Mouse (Mus musculus): ENCODE measurements at regions not wholly inside any gene's neighbourhood (a gene's known extent, or its start where the extent isn't known, plus 50 kb on each side); places are given as distances from the start of the nearest gene placed in this dataset.

- Histone ChIP-seq H3K9ac (ENCODE audit: low read length) (no peak overlapping the region), H3K9me3 (ENCODE audit: control insufficient read depth, low read length) (no peaks in the 10 kb centered on the region), H3K4me3 (ENCODE audit: low read length) (no peak overlapping the region), H3K4me2 (ENCODE audit: low read depth, low read length) (no peak overlapping the region), H3K27ac (ENCODE audit: low read length) (no peak overlapping the region), H3K4me1 (replicated peaks; ENCODE audit: control insufficient read depth, insufficient read depth, low read length) (no peaks in the 10 kb centered on the region), H3K36me3 (ENCODE audit: control insufficient read depth, insufficient read depth, low read length) (no peaks in the 10 kb centered on the region), H3K27me3 (ENCODE audit: control insufficient read depth, insufficient read depth, low read depth, low read length) (no peaks in the 10 kb centered on the region)
- no peak for ATAC-seq (ENCODE audit: low read depth)
- WGBS: 90% methylated on average over 1 of the region's 1 CpGs
Measured at GRCm38 (mm10) chr4:10035336-10035735, 839.0 kb upstream of the 2610301B20Rik start.

- no peak overlapping the region for H3K4me3 ChIP-seq (ENCODE audit: low read length)
- H3K4me2 ChIP-seq (ENCODE audit: low read depth, low read length): no peak overlapping the region
- no peak overlapping the region for H3K9ac ChIP-seq (ENCODE audit: low read length)
- no peak for ATAC-seq (ENCODE audit: low read depth)
- H3K9me3 ChIP-seq (ENCODE audit: control insufficient read depth, low read length): no peaks in the 10 kb centered on the region
- 56% methylated on average over 2 of the region's 2 CpGs for WGBS
- H3K4me1 ChIP-seq (replicated peaks; ENCODE audit: control insufficient read depth, insufficient read depth, low read length): no peaks in the 10 kb centered on the region
- no peaks in the 10 kb centered on the region for H3K36me3 ChIP-seq (ENCODE audit: control insufficient read depth, insufficient read depth, low read length)
- no peaks in the 10 kb centered on the region for H3K27me3 ChIP-seq (ENCODE audit: control insufficient read depth, insufficient read depth, low read depth, low read length)
- no peak overlapping the region for H3K27ac ChIP-seq (ENCODE audit: low read length)
Measured at GRCm38 (mm10) chr4:10041301-10042093, 832.8 kb upstream of the 2610301B20Rik start.

- Histone ChIP-seq H3K27ac (ENCODE audit: low read length) (no peak overlapping the region), H3K9ac (ENCODE audit: low read length) (no peak overlapping the region), H3K4me2 (ENCODE audit: low read depth, low read length) (no peak overlapping the region), H3K4me1 (replicated peaks; ENCODE audit: control insufficient read depth, insufficient read depth, low read length) (no peaks in the 10 kb centered on the region), H3K4me3 (ENCODE audit: low read length) (no peak overlapping the region), H3K27me3 (ENCODE audit: control insufficient read depth, insufficient read depth, low read depth, low read length) (no peaks in the 10 kb centered on the region), H3K9me3 (ENCODE audit: control insufficient read depth, low read length) (no peaks in the 10 kb centered on the region), H3K36me3 (ENCODE audit: control insufficient read depth, insufficient read depth, low read length) (no peaks in the 10 kb centered on the region)
- WGBS: 71% methylated on average over 1 of the region's 1 CpGs
- no peak for ATAC-seq (ENCODE audit: low read depth)
Measured at GRCm38 (mm10) chr4:10048770-10049169, 825.5 kb upstream of the 2610301B20Rik start.

DNA sequence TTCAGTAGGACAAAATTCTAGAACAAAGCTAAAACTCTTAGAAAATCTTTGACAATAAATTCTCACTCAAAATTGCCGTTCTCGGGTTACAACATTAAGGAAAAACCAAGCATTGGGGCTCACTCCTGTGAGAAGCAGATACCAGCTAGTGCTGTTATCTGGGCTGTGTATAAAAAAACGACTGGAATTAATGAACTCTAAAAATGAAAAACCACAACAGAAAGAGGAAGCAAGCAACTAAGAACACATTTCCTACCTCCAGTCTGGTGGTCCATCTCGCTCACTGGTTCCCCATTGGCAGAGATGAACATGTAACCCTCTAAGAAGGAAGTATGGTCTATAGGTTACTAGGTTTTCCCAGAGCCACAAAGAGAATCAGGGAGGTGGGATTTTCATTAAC lies 824.9 kb upstream of the 2610301B20Rik start:
- no peak overlapping the region for H3K9ac ChIP-seq (ENCODE audit: low read length)
- H3K4me3 ChIP-seq (ENCODE audit: low read length): no peak overlapping the region
- H3K27ac ChIP-seq (ENCODE audit: low read length): no peak overlapping the region
- no peak overlapping the region for H3K4me2 ChIP-seq (ENCODE audit: low read depth, low read length)
- no peaks in the 10 kb centered on the region for H3K36me3 ChIP-seq (ENCODE audit: control insufficient read depth, insufficient read depth, low read length)
- WGBS: 50% methylated on average over 4 of the region's 4 CpGs
- H3K4me1 ChIP-seq (replicated peaks; ENCODE audit: control insufficient read depth, insufficient read depth, low read length): no peaks in the 10 kb centered on the region
- ATAC-seq (ENCODE audit: low read depth): no peak
- H3K27me3 ChIP-seq (ENCODE audit: control insufficient read depth, insufficient read depth, low read depth, low read length): no peaks in the 10 kb centered on the region
- no peaks in the 10 kb centered on the region for H3K9me3 ChIP-seq (ENCODE audit: control insufficient read depth, low read length)

DNA sequence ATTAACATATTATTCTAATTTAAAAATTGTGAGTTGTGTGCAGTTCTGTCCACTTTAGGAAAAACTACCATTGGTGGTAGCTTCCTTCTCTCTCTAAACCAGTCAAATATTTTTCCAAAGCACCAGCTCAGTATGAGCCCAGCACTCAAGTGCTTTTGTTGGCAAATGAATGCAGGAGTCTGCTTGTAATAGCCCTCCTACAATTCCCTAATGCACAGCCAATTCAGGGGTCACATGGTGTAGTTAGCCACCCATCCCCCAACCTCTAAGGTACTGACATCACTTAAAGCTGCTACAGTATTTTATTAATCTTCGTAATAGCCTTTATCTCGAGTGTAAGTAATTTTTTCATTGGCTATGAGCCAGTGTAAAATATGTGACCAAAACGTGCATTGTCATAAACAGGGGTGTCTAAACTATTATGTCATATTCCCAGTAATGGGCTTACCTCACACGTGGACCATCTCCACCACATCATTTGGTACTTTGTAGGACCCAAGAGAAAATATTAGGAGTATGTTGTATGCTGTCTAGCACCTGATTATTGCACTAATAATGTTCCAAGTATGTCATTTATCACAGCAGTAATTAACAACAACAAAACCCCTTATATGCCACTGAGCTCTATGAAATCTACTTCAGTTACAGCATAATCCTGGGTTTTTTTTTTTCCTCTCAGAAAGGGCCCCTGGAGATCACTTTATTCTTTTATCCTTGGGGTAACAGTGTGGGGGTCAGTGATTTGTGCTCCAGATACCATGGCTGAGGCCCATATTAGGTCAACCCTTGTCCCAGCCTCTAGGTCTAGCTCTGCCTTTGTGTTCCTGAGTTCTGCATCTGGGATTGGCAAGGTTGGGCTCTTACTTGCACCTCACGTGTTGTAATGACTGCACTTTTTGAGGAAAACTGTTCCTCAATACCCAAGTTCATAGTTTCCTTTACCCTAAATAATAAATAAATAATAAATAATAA lies 822.7 kb upstream of the 2610301B20Rik start:
- 49% methylated on average over 5 of the region's 5 CpGs for WGBS
- H3K27me3 ChIP-seq (ENCODE audit: control insufficient read depth, insufficient read depth, low read depth, low read length): no peaks in the 10 kb centered on the region
- no peak overlapping the region for H3K4me2 ChIP-seq (ENCODE audit: low read depth, low read length)
- no peaks in the 10 kb centered on the region for H3K36me3 ChIP-seq (ENCODE audit: control insufficient read depth, insufficient read depth, low read length)
- H3K27ac ChIP-seq (ENCODE audit: low read length): no peak overlapping the region
- no peaks in the 10 kb centered on the region for H3K9me3 ChIP-seq (ENCODE audit: control insufficient read depth, low read length)
- no peak overlapping the region for H3K4me3 ChIP-seq (ENCODE audit: low read length)
- H3K9ac ChIP-seq (ENCODE audit: low read length): no peak overlapping the region
- H3K4me1 ChIP-seq (replicated peaks; ENCODE audit: control insufficient read depth, insufficient read depth, low read length): no peaks in the 10 kb centered on the region
- peak; percentile 17; the same call in 1 of the 2 replicates for ATAC-seq (ENCODE audit: low read depth)

DNA sequence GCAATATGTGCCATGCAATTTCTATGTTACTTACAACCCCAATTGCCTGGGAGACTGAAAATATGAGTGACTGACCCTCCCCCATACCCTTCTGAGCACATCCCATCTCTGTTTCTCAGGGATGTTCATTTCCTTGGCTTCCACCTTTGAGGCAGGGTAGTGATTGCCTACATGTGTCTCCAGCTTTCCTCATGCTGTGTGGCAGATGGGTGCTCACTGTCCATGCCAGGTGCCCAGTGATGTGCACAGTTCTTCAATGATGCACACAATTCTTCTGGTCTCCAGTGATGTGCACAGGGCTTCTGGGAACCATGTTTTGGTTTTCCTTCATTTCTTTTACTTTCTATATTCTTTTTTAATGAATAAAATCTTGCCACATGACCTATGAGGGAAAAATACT lies 821.4 kb upstream of the 2610301B20Rik start:
- H3K9ac ChIP-seq (ENCODE audit: low read length): no peak overlapping the region
- H3K9me3 ChIP-seq (ENCODE audit: control insufficient read depth, low read length): no peaks in the 10 kb centered on the region
- no peak overlapping the region for H3K4me2 ChIP-seq (ENCODE audit: low read depth, low read length)
- no peaks in the 10 kb centered on the region for H3K4me1 ChIP-seq (replicated peaks; ENCODE audit: control insufficient read depth, insufficient read depth, low read length)
- H3K27ac ChIP-seq (ENCODE audit: low read length): no peak overlapping the region
- no peaks in the 10 kb centered on the region for H3K36me3 ChIP-seq (ENCODE audit: control insufficient read depth, insufficient read depth, low read length)
- H3K27me3 ChIP-seq (ENCODE audit: control insufficient read depth, insufficient read depth, low read depth, low read length): no peaks in the 10 kb centered on the region
- ATAC-seq (ENCODE audit: low read depth): no peak
- no peak overlapping the region for H3K4me3 ChIP-seq (ENCODE audit: low read length)

DNA sequence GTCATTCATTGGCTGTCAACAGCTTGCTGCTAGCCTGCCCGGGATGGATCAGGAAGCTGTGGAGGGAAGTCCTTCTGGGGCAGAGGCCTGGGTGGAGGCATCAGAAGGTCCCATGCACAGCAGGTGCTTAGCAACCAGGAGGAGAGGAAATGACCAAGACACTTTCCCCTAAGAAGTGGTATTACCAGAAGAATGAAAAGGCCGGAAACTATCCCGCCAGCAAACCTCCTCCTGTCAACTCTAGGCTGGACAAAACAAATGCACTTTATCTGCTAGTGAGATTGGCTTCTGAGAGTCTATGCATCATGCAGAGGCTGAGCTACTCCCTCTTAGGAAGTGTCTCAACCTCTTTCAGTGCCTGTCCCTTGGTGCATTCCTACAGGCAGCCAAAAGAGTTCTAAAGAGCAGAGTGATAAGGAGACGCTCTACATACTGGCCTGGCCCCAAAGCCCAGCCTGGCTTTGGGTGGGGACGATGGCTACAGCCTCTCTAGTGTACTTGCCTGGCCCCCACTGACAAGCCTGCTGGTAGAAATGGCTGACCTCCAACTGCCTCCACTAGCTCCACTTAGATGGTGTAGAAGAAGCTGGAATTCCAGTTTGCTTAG lies 801.7 kb upstream of the 2610301B20Rik start:
- Histone ChIP-seq H3K4me3 (ENCODE audit: low read length) (no peak overlapping the region), H3K27me3 (ENCODE audit: control insufficient read depth, insufficient read depth, low read depth, low read length) (no peaks in the 10 kb centered on the region), H3K27ac (ENCODE audit: low read length) (no peak overlapping the region), H3K9me3 (ENCODE audit: control insufficient read depth, low read length) (no peaks in the 10 kb centered on the region; the same call in 1 of the 2 replicates), H3K4me1 (replicated peaks; ENCODE audit: control insufficient read depth, insufficient read depth, low read length) (no peaks in the 10 kb centered on the region), H3K9ac (ENCODE audit: low read length) (no peak overlapping the region), H3K4me2 (ENCODE audit: low read depth, low read length) (no peak overlapping the region), H3K36me3 (ENCODE audit: control insufficient read depth, insufficient read depth, low read length) (no peaks in the 10 kb centered on the region)
- WGBS: 32% methylated on average over 5 of the region's 5 CpGs
- ATAC-seq (ENCODE audit: low read depth): no peak

GRCm38 (mm10) chr4:10079565-10080169 lies 794.6 kb upstream of the 2610301B20Rik start:
- Histone ChIP-seq H3K4me3 (ENCODE audit: low read length) (no peak overlapping the region), H3K27ac (ENCODE audit: low read length) (no peak overlapping the region)
- WGBS: 46% methylated on average over 3 of the region's 3 CpGs

DNA sequence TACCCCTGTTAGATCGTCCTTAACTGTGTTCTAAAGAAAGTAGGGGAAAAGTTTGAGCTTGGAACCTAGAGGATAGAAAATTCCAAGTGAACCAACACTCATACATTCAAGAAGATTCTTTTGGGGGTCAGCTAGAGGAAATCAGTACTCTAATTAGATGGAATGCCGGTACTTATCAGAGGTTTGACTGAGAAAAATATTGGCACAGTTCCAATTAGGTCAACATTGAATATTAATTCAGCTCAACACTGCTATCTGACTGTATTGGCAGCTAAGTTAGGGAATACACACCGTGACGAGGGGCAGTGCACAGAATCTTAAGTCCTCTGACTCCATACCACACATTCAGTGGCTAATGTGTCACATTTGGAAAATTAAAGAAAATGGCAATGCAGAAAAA lies 759.5 kb upstream of the 2610301B20Rik start:
- Histone ChIP-seq H3K27ac (ENCODE audit: low read length) (no peak overlapping the region), H3K9me3 (ENCODE audit: control insufficient read depth, low read length) (no peaks in the 10 kb centered on the region), H3K4me2 (ENCODE audit: low read depth, low read length) (no peak overlapping the region), H3K27me3 (ENCODE audit: control insufficient read depth, insufficient read depth, low read depth, low read length) (no peaks in the 10 kb centered on the region), H3K36me3 (ENCODE audit: control insufficient read depth, insufficient read depth, low read length) (no peaks in the 10 kb centered on the region), H3K4me3 (ENCODE audit: low read length) (no peak overlapping the region), H3K4me1 (replicated peaks; ENCODE audit: control insufficient read depth, insufficient read depth, low read length) (no peaks in the 10 kb centered on the region), H3K9ac (ENCODE audit: low read length) (no peak overlapping the region)
- no peak for ATAC-seq (ENCODE audit: low read depth)
- 34% methylated on average over 4 of the region's 4 CpGs for WGBS

More at GRCm38 (mm10) chr4:10079565-10080169, 794.6 kb upstream of the 2610301B20Rik start:
- Histone ChIP-seq H3K27me3 (ENCODE audit: control insufficient read depth, insufficient read depth, low read depth, low read length) (no peaks in the 10 kb centered on the region), H3K36me3 (ENCODE audit: control insufficient read depth, insufficient read depth, low read length) (no peaks in the 10 kb centered on the region), H3K4me1 (replicated peaks; ENCODE audit: control insufficient read depth, insufficient read depth, low read length) (0 out of 2 replicates have a peak, but pooled peaks cover 2% of the 10 kb centered on the region), H3K9ac (ENCODE audit: low read length) (no peak overlapping the region), H3K9me3 (ENCODE audit: control insufficient read depth, low read length) (no peaks in the 10 kb centered on the region), H3K4me2 (ENCODE audit: low read depth, low read length) (no peak overlapping the region)
- ATAC-seq (ENCODE audit: low read depth): no peak
